24 mouse cellular contexts compared by ENCODE assay signal in genomic region chr13:30578806-30579205, GRCm38 (mm10).
"Had no signal": no experiment of that assay in that cellular context is flagged by ENCODE, and none has a peak within 500 bp of the region (broad histone marks: within the 10 kb centered on the region; RNA-seq: fewer than 3 reads in every experiment).

No protein-coding gene starts in this region.

- DNase-seq: gastrocnemius, postnatal 14 days; gastrocnemius, postnatal 36 days; heart, adult 11 months; heart, adult 2 months; heart, postnatal 4 days; kidney, adult 8-10 months; kidney, postnatal 10 days; kidney, postnatal 25 days; kidney, postnatal 4 days; liver; liver, embryonic 13.5 days had no signal

- H3K36me3 ChIP-seq: heart, embryonic 13.5 days; heart, embryonic 15.5 days; hindbrain, embryonic 10.5 days; hindbrain, embryonic 12.5 days; intestine, embryonic 15.5 days; limb, embryonic 10.5 days; limb, embryonic 12.5 days; liver, embryonic 13.5 days had no signal

- H3K27ac ChIP-seq: heart, adult 2 months; heart, embryonic 13.5 days; heart, embryonic 15.5 days; hindbrain, embryonic 10.5 days; hindbrain, embryonic 12.5 days; hindbrain, embryonic 14.5 days; intestine, embryonic 15.5 days; layer of hippocampus, adult 2 months; left cerebral cortex, adult 2 months; limb, embryonic 10.5 days; limb, embryonic 12.5 days; liver, embryonic 13.5 days had no signal

- H3K27me3 ChIP-seq: heart, embryonic 13.5 days; heart, embryonic 15.5 days; hindbrain, embryonic 12.5 days; intestine, embryonic 15.5 days; limb, embryonic 12.5 days; liver, embryonic 13.5 days had no signal

- H3K4me1 ChIP-seq: heart, embryonic 13.5 days; heart, embryonic 15.5 days; hindbrain, embryonic 10.5 days; hindbrain, embryonic 12.5 days; intestine, embryonic 15.5 days; limb, embryonic 10.5 days; limb, embryonic 12.5 days; liver, embryonic 13.5 days had no signal

- ATAC-seq: hindbrain, embryonic 16.5 days; inflammation-experienced regulatory T-cells, adult 6 months; intestine, embryonic 15.5 days; intestine, postnatal 0 days had no signal

- H3K4me3 ChIP-seq: heart, adult 2 months; heart, embryonic 13.5 days; heart, embryonic 15.5 days; hindbrain, embryonic 10.5 days; hindbrain, embryonic 12.5 days; intestine, embryonic 15.5 days; layer of hippocampus, adult 2 months; left cerebral cortex, adult 2 months; limb, embryonic 10.5 days; limb, embryonic 12.5 days; liver, embryonic 13.5 days had no signal
